Mouse (Mus musculus) embryonic facial prominence, embryonic 12.5 days (tissue): ENCODE data around the gene Lhb. TPM values are rescaled to one million over a fixed set of nuclear protein-coding genes. Genes with fewer than 3 reads are reported as not detected.
"Not testable (repeated sequence)": the region's sequence is repeated elsewhere in the genome, so short reads cannot be mapped to it uniquely, and the experiment has no call there.

Source experiments
- ATAC-seq: fragments of 200-750 bp; cut with Nextera tagmentation; 2 replicates; pipeline ENCODE4 v1.8.0; 2017; ENCODE audit not compliant: insufficient number of reproducible peaks, insufficient read depth, low FRiP score, low TSS enrichment
- H3K27ac ChIP-seq: fragments of 300-500 bp; sonication (generic); 2 replicates; pipeline ENCODE4 v1.5.1; 2016; ENCODE audit warnings: mild to moderate bottlenecking
- H3K27me3 ChIP-seq: fragments of 300-500 bp; sonication (generic); 2 replicates; pipeline ENCODE4 v1.6.1; 2016; ENCODE audit warnings: mild to moderate bottlenecking, moderate library complexity
- H3K36me3 ChIP-seq: fragments of 300-500 bp; sonication (generic); 2 replicates; pipeline ENCODE4 v1.6.1; 2016; ENCODE audit warnings: mild to moderate bottlenecking
- H3K4me1 ChIP-seq: fragments of 300-500 bp; sonication (generic); 2 replicates; pipeline ENCODE4 v1.6.1; 2016
- H3K4me2 ChIP-seq: fragments of 300-500 bp; sonication (generic); replicated peaks from 2 replicates; pipeline ENCODE4 v1.6.1; 2016; ENCODE audit warnings: mild to moderate bottlenecking, moderate library complexity
- H3K4me3 ChIP-seq: fragments of 300-500 bp; sonication (generic); 2 replicates; pipeline ENCODE4 v1.5.1; 2016; ENCODE audit warnings: mild to moderate bottlenecking
- H3K9ac ChIP-seq: fragments of 300-500 bp; sonication (generic); 2 replicates; pipeline ENCODE4 v1.6.1; 2016; ENCODE audit warnings: mild to moderate bottlenecking, moderate library complexity
- H3K9me3 ChIP-seq: fragments of 300-500 bp; sonication (generic); 2 replicates; pipeline ENCODE4 v1.6.1; 2016; ENCODE audit warnings: mild to moderate bottlenecking, moderate library complexity
- WGBS: fragments of 180-500 bp; shearing (Covaris S2); methylation state at CpG from one replicate; pipeline ENCODE4 v1.1.7; 2016; 5-methylcytosine and 5-hydroxymethylcytosine counted together
- polyA plus RNA-seq: library from polyadenylated mRNA; unstranded; fragments of >200 nt; fragmentation: Nextera tagmentation; extraction: Ambion mirVana; gene quantifications from 2 replicates; pipeline ENCODE4 v1.2.1, GENCODE M21; 2016

Gene Lhb
- polyA plus RNA-seq, 1 experiment from 2014 or later: 0.33 TPM

- Histone ChIP-seq H3K4me3 (peak overlapping the region; percentile 89), H3K9me3 (no peaks in the 10 kb centered on the region), H3K4me1 (peaks cover 24% of the 10 kb centered on the region), H3K27me3 (no peaks in the 10 kb centered on the region), H3K27ac (peak overlapping the region; percentile 97), H3K9ac (peak overlapping the region; percentile 89), H3K4me2 (peak overlapping the region; percentile 73), H3K36me3 (peaks cover 62% of the 10 kb centered on the region)
- peak; percentile 57 for ATAC-seq
- WGBS: under 1% methylated on average over 43 of the region's 43 CpGs
Measured at GRCm38 (mm10) chr7:45458748-45459563, 38.3 kb downstream of the Lhb start.

GRCm38 (mm10) chr7:45459564-45460140 is 39.0 kb downstream of the Lhb start, which contains the start of gene Ftl1:
Ftl1 (minus strand) TSS chr7:45459884.
- Histone ChIP-seq H3K4me1 (peaks cover 24% of the 10 kb centered on the region), H3K27ac (peak within 1 kb of the TSS; percentile 97), H3K4me3 (peak within 1 kb of the TSS; percentile 89), H3K36me3 (peaks cover 61% of the 10 kb centered on the region), H3K4me2 (peak within 1 kb of the TSS; percentile 73), H3K9ac (peak within 1 kb of the TSS; percentile 89)
- H3K27me3 ChIP-seq, H3K9me3 ChIP-seq: not testable (repeated sequence)
- ATAC-seq: peak; percentile 94
- under 1% methylated on average over 28 of the region's 37 CpGs for WGBS

- H3K27ac ChIP-seq: peak overlapping the region; percentile 80
- no peak overlapping the region; the same call in 1 of the 2 replicates for H3K9ac ChIP-seq
- H3K4me2 ChIP-seq: peak overlapping the region; percentile 43
- 74% methylated on average over 7 of the region's 7 CpGs for WGBS
- no peaks in the 10 kb centered on the region for H3K9me3 ChIP-seq
- H3K36me3 ChIP-seq: peaks cover 61% of the 10 kb centered on the region
- no peak for ATAC-seq
- H3K27me3 ChIP-seq: no peaks in the 10 kb centered on the region
- H3K4me1 ChIP-seq: peaks cover 28% of the 10 kb centered on the region
- H3K4me3 ChIP-seq: peak overlapping the region; percentile 89
Measured at GRCm38 (mm10) chr7:45460377-45460776, 39.8 kb downstream of the Lhb start.

GRCm38 (mm10) chr7:45460860-45461314 is 40.3 kb downstream of the Lhb start:
- no peaks in the 10 kb centered on the region for H3K9me3 ChIP-seq
- ATAC-seq: no peak
- H3K4me2 ChIP-seq: no peak overlapping the region; the same call in none of the 2 replicates
- H3K27ac ChIP-seq: peak overlapping the region; percentile 80
- peaks cover 33% of the 10 kb centered on the region for H3K4me1 ChIP-seq
- peak overlapping the region; percentile 19 for H3K9ac ChIP-seq
- peak overlapping the region; percentile 9; the same call in 1 of the 2 replicates for H3K4me3 ChIP-seq
- no peaks in the 10 kb centered on the region for H3K27me3 ChIP-seq
- peaks cover 56% of the 10 kb centered on the region for H3K36me3 ChIP-seq
- WGBS: 25% methylated on average over 13 of the region's 13 CpGs

- ATAC-seq: no peak
- no peak overlapping the region; the same call in 1 of the 2 replicates for H3K4me2 ChIP-seq
- H3K4me3 ChIP-seq: no peak overlapping the region
- 63% methylated on average over 4 of the region's 5 CpGs for WGBS
- peak overlapping the region; percentile 80 for H3K27ac ChIP-seq
- peaks cover 36% of the 10 kb centered on the region for H3K4me1 ChIP-seq
- H3K36me3 ChIP-seq: peaks cover 52% of the 10 kb centered on the region
- no peaks in the 10 kb centered on the region for H3K9me3 ChIP-seq
- no peak overlapping the region for H3K9ac ChIP-seq
- H3K27me3 ChIP-seq: no peaks in the 10 kb centered on the region
Measured at GRCm38 (mm10) chr7:45461326-45461725, 40.7 kb downstream of the Lhb start.

GRCm38 (mm10) chr7:45461781-45462180 is 41.2 kb downstream of the Lhb start:
- Histone ChIP-seq H3K4me3 (no peak overlapping the region), H3K27me3 (no peaks in the 10 kb centered on the region), H3K4me2 (no peak overlapping the region), H3K27ac (peak overlapping the region; percentile 80), H3K36me3 (peaks cover 51% of the 10 kb centered on the region), H3K9ac (no peak overlapping the region), H3K4me1 (peaks cover 36% of the 10 kb centered on the region), H3K9me3 (no peaks in the 10 kb centered on the region)
- no peak for ATAC-seq
- 89% methylated on average over 4 of the region's 4 CpGs for WGBS

- Histone ChIP-seq H3K4me1 (peaks cover 32% of the 10 kb centered on the region), H3K4me3 (no peak overlapping the region), H3K27me3 (no peaks in the 10 kb centered on the region), H3K36me3 (peaks cover 45% of the 10 kb centered on the region), H3K9ac (no peak overlapping the region), H3K4me2 (no peak overlapping the region), H3K9me3 (no peaks in the 10 kb centered on the region), H3K27ac (no peak overlapping the region)
- 84% methylated on average over 4 of the region's 4 CpGs for WGBS
- no peak for ATAC-seq
Measured at GRCm38 (mm10) chr7:45462325-45462724, 41.7 kb downstream of the Lhb start.

- not testable (repeated sequence) for ATAC-seq, H3K9ac ChIP-seq, H3K9me3 ChIP-seq, H3K4me3 ChIP-seq, H3K27ac ChIP-seq, H3K27me3 ChIP-seq, H3K4me2 ChIP-seq
- WGBS: 80% methylated on average over 4 of the region's 4 CpGs
- H3K4me1 ChIP-seq: peaks cover 27% of the 10 kb centered on the region
- peaks cover 40% of the 10 kb centered on the region for H3K36me3 ChIP-seq
Measured at GRCm38 (mm10) chr7:45462868-45463267, 42.2 kb downstream of the Lhb start.

GRCm38 (mm10) chr7:45463987-45464778 is 43.6 kb downstream of the Lhb start:
- Histone ChIP-seq H3K4me2 (no peak overlapping the region), H3K9me3 (no peaks in the 10 kb centered on the region), H3K27ac (no peak overlapping the region), H3K36me3 (peaks cover 35% of the 10 kb centered on the region), H3K4me1 (peaks cover 22% of the 10 kb centered on the region), H3K4me3 (no peak overlapping the region), H3K27me3 (no peaks in the 10 kb centered on the region), H3K9ac (no peak overlapping the region)
- ATAC-seq: no peak
- WGBS: 95% methylated on average over 7 of the region's 7 CpGs

- no peaks in the 10 kb centered on the region for H3K27me3 ChIP-seq
- no peak for ATAC-seq
- H3K4me1 ChIP-seq: peaks cover 22% of the 10 kb centered on the region
- peak overlapping the region; percentile 84 for H3K4me3 ChIP-seq
- 94% methylated on average over 12 of the region's 12 CpGs for WGBS
- peak overlapping the region; percentile 86; the same call in 1 of the 2 replicates for H3K9ac ChIP-seq
- no peak overlapping the region for H3K27ac ChIP-seq
- no peaks in the 10 kb centered on the region for H3K9me3 ChIP-seq
- no peak overlapping the region for H3K4me2 ChIP-seq
- peaks cover 35% of the 10 kb centered on the region for H3K36me3 ChIP-seq
Measured at GRCm38 (mm10) chr7:45465112-45465511, 44.5 kb downstream of the Lhb start.

GRCm38 (mm10) chr7:45465549-45465948 is 44.9 kb downstream of the Lhb start:
- Histone ChIP-seq H3K9ac (peak overlapping the region; percentile 86), H3K4me1 (peaks cover 17% of the 10 kb centered on the region), H3K9me3 (no peaks in the 10 kb centered on the region), H3K27me3 (no peaks in the 10 kb centered on the region), H3K4me3 (peak overlapping the region; percentile 84), H3K4me2 (peak overlapping the region; percentile 84), H3K27ac (no peak overlapping the region), H3K36me3 (peaks cover 35% of the 10 kb centered on the region)
- WGBS: 82% methylated on average over 9 of the region's 9 CpGs
- ATAC-seq: no peak
